Mouse (Mus musculus) lung, adult 2 months (tissue): ENCODE measurements around the gene Nmnat3.

Source experiments
- CTCF ChIP-seq: fragments of 200-500 bp; IDR thresholded peaks from 2 replicates; pipeline ENCODE4 v1.5.1; 2011; ENCODE audit warnings: mild to moderate bottlenecking, low read length, control low read depth; ENCODE audit not compliant: insufficient read depth
- POLR2A ChIP-seq: fragments of 200-500 bp; IDR thresholded peaks from 2 replicates; pipeline ENCODE4 v1.6.1; 2011; ENCODE audit warnings: low read depth, mild to moderate bottlenecking, control low read depth, low read length, borderline replicate concordance; ENCODE audit errors: extremely low read depth

GRCm38 (mm10) chr9:98374897-98375296 is 87.7 kb downstream of the Nmnat3 start:
- no peak for TF ChIP-seq POLR2A
- TF ChIP-seq CTCF, result no peak
